Mouse (Mus musculus): ENCODE results near the gene Tifab.
"Not testable (repeated sequence)": the region's sequence is repeated elsewhere in the genome, so short reads cannot be mapped to it uniquely, and the experiment has no call there.

The Tifab gene

DNA sequence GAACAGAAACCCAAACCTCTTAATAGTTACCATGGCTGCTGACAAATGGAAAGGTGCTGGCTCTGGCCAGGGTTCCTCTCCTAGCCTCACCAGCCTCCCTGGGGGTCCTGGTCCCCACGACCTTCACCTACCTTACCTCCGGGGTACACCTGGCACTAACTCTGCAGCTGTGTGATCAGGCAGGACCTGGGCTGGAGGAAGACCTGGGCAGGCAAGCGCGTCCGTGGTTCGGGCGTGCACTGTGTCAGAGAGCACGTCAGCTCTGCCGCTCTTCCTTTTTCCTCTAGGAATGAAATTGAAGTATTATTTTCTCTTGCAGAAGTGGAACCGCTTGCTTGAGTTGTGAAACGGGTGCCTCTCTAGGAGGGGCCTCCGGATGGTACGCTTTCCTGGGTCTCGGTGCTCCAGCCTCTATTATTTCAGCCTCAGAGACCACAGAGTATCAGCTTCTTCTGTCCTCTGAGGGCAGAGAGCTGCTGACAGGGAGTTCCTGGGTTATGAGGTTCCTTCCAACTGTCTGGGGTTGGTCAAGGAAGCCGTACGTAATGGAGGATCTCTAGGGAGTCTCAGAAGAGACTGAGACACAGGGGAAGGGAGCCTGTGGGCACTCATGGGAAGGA, at the start of gene Tifab:
Gene Tifab, minus strand, starts transcription at position 470 of the 620 bp plus-strand sequence.
- DNase-seq (ENCODE audit: low read depth): no peak

DNA sequence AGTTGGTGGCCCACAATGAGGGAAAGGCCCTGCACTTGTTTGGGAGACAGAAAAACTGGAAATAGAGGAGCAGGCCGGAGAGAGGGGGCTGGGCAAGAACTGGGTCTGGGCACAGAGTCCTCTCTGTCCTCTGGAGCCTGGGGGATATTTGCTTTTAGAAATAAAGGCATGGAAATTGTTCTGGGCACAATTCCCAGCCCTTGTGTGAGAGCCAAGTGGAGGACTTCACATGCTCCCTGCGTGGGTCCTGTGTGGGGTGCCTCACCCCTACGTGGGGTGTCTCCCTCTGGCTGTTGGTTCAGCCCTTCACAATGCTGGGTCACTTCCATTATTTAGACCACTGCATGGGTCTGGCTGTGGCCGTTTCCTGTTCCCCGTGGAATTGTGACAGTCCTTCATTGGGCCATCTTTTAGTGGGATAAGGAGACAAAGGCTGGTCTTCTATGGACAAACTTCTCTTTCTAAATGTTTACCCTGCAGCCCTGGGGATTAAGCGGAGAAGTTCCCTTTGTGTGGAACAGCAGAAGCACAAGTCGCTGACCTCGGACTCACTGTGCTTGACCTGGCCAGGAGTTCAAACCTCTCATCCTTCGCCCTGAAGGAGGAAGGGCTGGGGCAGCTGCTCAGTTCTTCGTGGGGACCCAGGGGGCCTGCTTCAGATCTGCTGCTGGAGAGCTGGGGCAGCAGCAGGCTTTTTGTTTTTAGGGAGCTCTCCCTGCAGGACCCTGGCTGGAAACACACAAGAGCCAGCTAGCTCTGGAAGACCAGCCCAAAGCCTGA, 47.7 kb upstream of the Tifab start:
- DNase-seq (ENCODE audit: low read depth): no peak

GRCm38 (mm10) chr13:56223625-56224024, 44.9 kb upstream of the Tifab start:
- DNase-seq (ENCODE audit: low read depth): no peak

GRCm38 (mm10) chr13:56222849-56223246, 44.2 kb upstream of the Tifab start:
- no peak for DNase-seq (ENCODE audit: low read depth)

DNA sequence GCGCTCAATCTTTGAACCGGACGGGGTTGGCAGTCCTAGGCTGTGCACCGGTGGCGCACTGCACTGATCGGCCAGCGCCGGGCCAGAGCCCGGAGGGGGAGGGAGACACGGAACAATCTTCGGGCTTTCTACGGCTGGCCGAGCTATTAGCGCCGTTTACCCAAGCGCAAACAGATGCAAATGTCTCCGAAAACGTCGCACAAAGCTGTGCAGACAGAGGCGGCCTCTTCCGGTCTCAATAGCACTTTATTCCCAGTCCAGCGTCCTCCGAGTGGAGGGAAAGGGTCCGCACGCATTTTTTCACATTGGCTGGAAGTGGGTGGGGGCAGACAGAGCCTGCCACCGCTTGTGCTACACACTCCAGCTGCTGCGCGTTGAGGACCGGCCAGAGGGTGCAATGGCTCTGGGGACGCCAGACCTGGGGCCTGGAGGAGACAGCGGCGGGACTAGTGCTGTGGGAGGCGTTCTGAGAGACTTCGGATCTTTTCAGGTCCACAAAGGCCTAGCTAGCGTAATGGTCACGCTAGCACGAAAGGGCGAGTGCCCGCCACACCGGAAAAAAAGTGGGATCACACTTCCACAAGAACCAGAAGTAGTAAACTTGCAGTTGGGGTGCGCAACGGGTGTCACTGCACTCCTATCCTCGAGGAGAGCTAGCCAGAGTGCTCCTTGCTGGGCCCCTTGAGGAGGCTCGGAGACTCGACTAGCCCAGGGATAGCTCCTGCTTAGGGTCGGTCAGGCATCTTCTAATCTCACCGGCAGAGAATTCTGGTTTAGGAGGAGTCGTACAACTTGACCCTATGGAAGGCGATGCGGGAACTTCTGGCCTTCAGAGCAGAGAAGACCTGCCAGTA, 43.5 kb upstream of the Tifab start:
- DNase-seq (ENCODE audit: low read depth): no peak

DNA sequence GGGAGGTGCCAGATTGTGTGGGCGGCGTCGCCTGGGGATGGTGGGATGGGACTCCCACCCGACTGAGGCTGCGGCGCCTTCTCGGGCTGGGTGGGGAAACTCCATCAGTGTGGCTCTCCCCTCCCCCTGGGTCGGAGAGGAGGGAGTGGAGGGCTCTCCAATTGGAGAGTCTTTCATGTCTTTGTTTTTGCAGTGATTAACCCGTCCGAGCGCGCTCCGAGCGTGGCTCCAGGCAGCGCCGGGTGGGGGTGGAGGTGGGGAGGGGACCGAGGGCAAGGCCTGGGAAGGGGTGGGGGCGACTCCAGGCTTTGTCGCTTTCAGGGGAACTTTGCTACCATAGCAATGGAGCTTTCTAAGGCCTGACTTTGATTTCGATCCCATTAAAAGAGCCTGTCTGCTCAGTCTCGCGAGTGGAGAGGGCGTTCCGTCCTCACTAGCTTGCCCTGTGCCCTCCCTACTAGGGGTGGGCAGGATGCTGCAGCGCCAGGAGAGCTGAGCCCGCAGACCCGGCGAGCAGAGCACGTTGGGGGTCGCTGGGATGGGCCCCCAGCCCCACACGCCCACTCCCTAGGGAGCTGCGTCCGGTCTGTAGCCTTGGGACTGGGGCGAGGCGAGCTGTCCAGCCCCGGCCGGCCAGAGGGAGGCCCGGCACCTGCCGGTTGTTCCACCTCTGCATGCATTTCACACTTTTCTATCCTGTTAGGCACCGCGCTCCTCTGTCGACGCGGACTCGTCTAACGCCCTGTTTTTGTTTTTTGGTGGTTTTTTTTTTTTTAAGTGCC, 42.6 kb upstream of the Tifab start:
- DNase-seq (ENCODE audit: low read depth): no peak

DNA sequence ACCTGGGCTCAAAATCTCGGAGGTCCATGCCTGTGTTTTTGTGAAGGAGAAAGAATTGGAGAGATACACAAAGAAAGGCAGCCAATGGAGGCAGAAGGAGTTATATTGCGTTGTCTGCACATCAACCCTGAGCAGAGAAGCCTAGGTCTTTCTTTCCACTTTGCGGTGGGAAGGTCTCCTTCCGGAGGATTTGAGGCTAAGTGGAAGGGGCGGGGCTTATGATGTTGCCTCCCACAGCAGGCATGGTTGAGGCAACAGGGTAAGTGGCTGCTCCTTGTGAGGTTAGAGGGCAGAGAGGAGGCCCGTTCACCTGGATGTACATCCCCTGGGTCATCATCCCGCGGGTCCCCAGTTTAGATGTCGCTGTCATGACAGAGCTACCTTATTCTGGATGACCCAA, 40.6 kb upstream of the Tifab start:
- DNase-seq (ENCODE audit: low read depth): peak; percentile 18

DNA sequence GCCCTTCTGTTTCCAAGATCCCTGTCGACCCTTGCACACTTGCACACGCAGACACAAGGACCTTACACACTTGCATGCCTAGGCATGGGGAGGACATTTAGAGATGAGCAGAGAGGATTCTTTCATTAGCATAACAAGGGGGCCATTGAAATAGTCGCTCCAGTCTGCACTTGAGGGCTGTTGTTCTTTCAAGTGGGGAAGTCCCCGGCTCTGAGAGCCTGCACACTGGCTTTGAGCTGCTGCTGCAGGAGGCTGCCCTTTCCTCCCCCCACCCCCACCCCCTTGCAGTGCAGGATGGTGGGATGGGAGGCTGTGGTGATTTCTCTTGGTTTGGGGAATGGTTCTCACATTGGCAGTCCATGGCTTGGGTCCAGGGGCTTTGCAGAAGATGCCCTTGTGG, 37.4 kb upstream of the Tifab start:
- DNase-seq (ENCODE audit: low read depth): no peak

GRCm38 (mm10) chr13:56214633-56215032, 35.9 kb upstream of the Tifab start:
- DNase-seq (ENCODE audit: low read depth): no peak

GRCm38 (mm10) chr13:56209067-56209411, 30.4 kb upstream of the Tifab start:
- no peak for DNase-seq (ENCODE audit: low read depth)

- DNase-seq (ENCODE audit: low read depth): no peak
Observed at GRCm38 (mm10) chr13:56208225-56209066, 29.8 kb upstream of the Tifab start.

GRCm38 (mm10) chr13:56199506-56199905, 20.8 kb upstream of the Tifab start:
- DNase-seq (ENCODE audit: low read depth): no peak

DNA sequence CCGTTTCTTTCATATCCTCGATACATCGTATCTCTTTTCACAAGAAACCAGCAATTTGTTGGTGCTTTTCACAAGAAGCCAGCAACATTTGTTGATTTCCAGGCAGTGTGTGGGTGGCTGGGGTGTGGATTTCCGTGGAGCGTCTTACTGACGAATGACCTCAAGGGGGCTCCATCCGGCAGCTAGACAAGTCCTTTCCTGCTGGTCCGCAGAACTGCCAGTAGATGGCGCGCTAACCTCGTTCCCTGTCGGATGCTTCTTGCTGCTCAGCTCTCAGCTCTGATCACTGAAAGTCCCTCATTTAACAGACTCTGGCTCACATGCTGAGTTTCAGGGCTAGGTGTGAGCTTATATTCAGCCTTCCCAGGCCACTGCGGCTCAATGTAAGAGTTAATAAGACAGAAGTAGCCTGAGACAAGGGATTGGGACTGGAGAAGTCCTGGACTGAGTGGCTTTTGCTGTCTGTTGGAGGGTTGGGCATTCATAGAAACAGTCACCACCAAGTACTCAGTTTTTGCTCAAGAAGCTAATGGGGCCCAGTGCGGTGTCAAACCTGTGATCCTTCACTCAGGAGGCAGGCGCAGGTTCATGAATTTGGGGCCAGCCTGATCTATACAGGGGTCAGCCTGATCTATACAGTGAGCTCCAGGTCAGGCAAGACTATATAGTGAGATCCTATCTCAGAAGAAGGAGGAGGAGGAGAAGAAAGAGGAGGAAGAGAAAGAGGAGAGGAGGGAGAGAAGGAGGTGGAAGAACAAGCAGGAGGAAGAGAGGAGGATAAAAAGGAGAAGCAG, 19.0 kb upstream of the Tifab start:
- peak; percentile 95 for DNase-seq (ENCODE audit: low read depth)

DNA sequence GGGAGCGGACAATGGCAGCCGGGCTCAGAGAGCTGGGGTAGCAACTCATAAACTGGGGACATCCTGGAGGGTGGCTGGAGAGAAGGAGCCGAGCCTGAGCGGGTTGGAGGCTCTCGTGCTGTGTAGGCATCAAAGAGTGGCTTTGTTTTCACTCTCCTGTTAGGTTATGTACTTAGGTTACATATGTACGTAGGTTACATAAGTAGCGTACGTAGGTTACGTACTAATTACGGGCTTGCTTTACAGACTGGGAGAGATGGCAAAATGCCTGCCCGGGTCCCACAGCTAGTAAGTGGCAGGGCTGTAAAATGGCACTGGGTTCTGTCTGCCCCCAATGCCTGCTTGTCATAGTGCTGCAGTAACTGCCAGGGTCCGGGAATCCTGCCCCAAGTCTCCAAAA, 18.3 kb upstream of the Tifab start:
- DNase-seq (ENCODE audit: low read depth): no peak

- DNase-seq (ENCODE audit: low read depth): peak; percentile 26
Observed at GRCm38 (mm10) chr13:56195824-56196223, 17.1 kb upstream of the Tifab start.

DNA sequence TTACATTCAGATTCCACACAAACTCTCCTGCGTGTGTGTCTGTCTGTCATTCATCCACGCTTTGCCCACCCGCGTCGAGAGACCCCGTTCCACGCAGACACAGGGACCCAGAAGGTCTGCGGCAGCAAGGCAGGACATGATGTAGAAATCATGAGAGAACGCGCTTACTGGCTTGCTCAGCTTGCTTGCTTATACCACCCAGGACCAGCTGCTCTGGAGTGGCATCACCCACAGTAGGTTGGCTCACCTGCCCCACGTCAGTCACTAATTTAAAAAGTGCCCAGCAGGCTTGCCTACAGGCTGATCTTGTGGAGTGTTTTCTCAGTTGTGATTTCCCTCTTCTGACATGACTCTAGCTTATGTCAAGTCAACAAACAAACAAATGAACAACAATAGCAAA, 15.5 kb upstream of the Tifab start:
- not testable (repeated sequence) for DNase-seq (ENCODE audit: low read depth)

DNA sequence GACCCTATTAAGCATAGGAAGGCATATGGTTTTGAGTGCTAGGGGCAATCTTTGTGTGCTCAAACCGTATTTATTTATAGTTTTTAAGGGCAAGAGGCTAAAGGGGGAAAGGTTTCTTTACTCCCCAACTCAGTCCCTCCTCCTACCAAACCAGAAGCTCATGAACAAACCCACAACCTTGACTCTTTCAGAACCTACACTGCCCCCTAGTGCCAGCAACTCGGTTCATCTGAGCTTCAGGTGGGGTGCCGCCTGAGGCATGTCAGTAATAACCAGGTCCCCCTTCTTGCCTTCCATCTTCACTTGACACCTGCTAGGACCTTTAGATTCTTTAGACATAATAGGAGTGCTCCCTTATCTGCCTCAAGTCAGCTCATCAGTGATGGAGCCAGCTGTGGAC, 12.5 kb upstream of the Tifab start:
- DNase-seq (ENCODE audit: low read depth): peak; percentile 78

- DNase-seq (ENCODE audit: low read depth): peak; percentile 29
Observed at GRCm38 (mm10) chr13:56189688-56190087, 11.0 kb upstream of the Tifab start.

GRCm38 (mm10) chr13:56183687-56184086, 5.0 kb upstream of the Tifab start:
- no peak for DNase-seq (ENCODE audit: low read depth)

GRCm38 (mm10) chr13:56181424-56181823, 2.7 kb upstream of the Tifab start:
- no peak for DNase-seq (ENCODE audit: low read depth)

Measured in 416B (cell line).